Mouse (Mus musculus) ovary, adult 18-20 months (tissue): ENCODE data around the gene Paqr5.

Source experiments
- DNase-seq: peaks from one replicate; pipeline ENCODE4 v3.0.0; 2022; ENCODE audit warnings: low spot score, mixed read lengths

Gene Paqr5

DNA sequence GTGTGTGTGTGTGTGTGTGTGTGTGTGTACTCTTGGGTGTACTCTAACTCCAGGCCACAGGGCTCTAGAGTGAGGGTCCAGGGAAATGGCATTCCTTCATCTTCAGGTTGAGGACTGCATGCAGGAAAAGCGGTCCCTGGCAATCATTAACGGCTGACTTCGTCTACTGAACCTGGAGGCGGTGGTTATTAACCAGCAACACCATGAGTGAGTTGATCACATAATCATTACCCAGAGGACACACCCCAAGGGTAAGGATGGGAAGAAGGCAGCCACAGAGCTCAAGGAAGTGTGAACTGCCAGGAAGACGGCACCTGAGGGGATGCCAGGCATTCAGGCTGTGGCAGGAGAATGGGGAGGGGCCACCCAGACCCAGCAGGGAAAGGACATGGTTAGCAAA is 18.3 kb downstream of the Paqr5 start:
- no peak for DNase-seq

DNA sequence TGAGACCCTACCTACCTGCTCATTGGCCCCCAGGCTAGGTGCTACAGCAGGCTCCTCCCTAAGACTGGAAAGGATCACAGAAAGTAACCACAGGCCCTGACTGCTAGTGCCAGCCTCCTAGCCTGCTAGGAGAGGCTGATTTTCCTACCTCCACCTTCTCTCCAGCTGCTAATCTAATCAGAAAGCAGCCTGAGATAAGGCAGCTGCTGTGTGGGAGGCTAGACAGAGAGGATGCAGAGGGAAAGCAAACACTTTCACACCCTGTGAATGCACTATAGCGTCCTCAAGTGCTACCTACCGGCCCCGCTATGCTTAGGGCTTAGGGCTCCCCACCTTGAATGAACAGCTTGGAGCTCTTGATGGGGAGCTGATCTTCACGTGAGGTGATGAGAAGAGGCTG is 19.6 kb downstream of the Paqr5 start:
- DNase-seq: no peak

DNA sequence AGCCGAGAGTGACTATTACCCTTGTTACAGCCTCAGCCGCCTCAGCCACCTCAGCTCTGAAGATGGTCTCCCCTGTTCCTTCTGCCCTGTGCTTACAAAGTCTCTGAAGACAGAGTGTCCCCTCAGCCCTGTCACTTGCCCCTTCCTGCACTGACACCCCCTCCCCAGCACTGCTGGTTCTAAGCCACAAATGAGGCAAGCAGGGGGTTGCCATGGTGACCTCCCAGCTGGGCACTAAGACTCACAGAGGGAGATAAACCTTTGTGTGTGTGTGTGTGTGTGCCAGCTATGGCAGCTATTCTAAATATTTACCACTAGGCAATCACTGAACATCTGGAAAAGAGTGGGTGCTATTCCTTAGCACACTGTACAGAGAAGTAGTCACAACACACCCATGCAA is 23.0 kb downstream of the Paqr5 start:
- no peak for DNase-seq

- DNase-seq: peak; percentile 10
Observed at GRCm38 (mm10) chr9:61999653-62000420, 26.8 kb downstream of the Paqr5 start.

DNA sequence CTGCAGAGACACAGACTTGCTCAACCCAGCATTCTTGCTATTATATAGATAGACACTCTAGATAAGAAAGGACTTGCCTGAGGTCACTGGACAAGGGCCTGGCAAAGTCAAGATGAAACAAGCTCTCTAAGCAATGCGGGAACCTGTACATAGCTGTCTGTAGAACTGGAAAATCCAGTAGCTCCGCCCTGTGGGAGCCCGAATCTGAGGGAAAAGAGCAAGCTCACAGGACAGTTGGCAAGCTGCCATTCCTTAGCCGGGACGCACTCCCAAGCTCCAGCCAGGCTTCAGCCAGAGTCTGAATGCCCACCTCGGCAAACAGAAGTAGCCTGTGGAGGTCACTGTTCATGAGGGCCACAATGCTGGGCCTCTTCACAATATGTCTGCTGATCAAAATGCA is 28.8 kb downstream of the Paqr5 start:
- peak; percentile 21 for DNase-seq

GRCm38 (mm10) chr9:61991158-61991557 is 35.5 kb downstream of the Paqr5 start:
- DNase-seq: no peak

- no peak for DNase-seq
Observed at GRCm38 (mm10) chr9:61990738-61991137, 35.9 kb downstream of the Paqr5 start.

DNA sequence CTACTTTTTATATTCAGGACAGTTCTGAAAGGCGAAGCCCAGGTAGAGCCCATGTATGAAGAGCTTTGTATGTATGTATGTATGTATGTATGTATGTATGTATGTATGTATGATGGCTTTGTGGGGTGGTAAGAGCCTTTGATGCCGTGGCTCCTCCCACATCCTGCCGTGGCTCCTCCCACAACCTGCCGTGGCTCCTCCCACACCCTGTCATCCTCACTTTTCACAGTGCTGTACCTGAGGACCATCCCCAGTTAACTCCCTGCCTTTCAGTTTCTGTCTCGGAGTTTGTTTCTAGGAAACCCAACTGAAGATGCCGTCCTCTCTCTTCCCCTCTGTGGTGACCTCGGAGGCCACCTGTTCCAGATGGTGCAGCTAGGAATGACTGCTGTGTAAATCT is 40.6 kb downstream of the Paqr5 start:
- no peak for DNase-seq

DNA sequence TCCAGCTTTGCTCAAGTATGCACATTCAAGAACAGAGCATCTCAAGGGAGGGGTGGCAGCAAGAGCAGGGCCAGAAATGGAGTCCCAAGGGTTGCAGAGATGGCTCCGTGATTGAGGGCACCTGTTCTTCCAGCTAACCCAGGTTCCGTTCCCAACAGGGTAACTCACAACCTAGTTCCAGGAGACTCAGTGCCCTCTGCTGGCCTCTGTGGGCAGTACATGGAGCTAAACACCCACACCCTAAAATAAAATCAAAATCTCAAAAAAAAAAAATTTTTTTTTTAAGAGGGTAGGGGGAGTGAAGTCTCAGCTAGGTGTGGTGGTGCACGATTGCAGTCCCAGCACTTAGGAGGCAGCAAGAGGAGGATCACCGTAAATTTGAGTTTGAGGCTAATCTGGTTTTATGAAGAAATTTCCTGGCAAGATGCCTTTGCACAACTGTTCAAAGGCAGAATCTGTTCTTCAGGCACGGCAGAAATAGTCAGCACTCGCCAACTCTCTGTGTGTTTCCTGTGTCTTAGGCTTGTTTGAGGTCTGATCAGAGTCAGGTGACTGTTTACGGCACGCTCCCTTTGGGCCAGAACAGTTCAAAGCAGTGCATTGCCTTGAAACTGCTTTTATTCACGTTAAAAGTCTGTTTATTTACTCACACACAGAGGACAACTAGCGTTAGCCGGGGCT is 41.3 kb downstream of the Paqr5 start:
- no peak for DNase-seq

DNA sequence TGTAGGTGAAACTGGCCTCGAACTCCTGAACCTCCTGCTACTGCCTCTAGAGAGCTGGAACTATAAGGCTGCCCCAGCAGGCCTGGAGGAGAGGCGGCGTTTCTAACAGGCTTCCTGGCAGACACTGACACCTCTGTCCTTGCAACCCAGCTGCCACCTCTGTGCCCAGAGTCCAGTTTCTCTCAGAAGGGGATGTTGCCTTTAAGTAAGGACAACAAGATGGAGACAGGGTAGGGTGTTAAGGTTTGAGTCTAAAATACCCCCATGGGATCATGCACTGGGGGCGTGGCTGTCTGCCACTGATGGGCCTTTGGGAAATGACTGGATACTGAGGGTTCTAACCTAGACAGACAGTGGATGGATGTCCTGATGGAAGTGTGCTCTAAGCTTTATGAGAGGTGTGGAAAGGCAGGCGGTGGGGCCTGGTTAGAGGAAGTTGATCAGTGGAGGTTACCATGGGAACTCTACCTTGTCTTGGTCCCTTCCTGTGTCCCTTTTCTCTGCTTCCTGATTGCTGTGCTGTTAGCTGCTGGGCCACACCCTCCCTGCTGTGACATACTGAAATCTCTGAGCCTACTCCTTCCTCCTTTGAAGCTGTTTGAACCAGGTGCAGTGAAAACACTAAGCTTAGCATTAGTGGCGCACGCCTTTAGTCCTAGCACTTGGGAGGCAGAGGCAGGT is 43.6 kb downstream of the Paqr5 start:
- DNase-seq: no peak

GRCm38 (mm10) chr9:61981876-61982275 is 44.8 kb downstream of the Paqr5 start:
- DNase-seq: no peak

- no peak for DNase-seq
Observed at GRCm38 (mm10) chr9:61979983-61980382, 46.7 kb downstream of the Paqr5 start.

DNA sequence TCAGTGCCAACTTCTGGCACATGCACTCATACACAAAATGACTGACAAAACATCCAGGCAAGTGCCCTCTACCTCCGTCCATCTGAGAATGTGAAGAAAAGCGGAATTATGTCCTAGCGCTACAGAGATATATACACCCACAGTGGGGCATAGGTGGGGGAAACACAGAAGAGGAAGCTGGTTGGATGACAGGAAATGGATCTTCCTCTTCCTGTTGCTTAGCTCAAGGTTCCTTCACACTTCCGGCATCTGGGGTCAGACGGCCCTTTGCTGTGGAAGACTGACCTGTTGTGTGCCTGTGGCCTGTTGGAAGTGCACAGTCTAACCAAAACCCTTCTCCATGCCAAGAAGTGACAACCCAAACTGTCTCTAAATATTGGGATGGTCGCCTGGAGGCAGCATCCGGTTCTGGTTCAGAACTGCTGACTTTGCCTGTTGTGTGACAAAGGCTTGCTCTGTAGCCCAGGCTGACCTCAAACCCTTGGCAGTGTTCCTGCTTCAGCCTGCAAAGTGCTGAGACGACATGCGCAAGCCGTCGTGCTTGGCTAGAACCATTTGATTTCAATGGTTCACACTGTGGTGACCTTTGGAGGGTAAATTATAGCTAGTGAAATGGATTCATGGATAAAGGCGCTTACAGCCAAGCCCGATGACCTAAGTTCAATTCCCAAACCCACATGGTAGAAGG is 49.3 kb downstream of the Paqr5 start:
- no peak for DNase-seq

DNA sequence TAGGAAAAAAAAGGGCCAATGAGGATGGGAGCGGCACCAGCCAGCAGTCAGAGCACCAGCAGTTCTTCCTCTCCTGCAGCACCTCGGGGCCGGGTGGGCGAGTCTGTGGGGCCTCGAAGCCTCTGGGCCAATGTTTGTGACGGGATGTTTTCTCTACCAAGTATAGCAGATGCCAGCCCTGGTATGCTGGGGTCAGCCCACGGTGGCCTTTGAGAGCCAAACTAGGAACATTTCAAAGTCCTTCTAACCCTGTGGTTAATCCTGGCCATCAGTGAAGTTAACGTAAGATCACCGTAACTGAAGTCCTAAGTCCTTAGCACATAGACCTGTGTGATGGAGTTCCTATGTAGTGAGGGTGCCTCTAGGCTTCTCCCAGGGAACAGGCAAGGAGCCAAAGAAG is 54.6 kb downstream of the Paqr5 start:
- no peak for DNase-seq

DNA sequence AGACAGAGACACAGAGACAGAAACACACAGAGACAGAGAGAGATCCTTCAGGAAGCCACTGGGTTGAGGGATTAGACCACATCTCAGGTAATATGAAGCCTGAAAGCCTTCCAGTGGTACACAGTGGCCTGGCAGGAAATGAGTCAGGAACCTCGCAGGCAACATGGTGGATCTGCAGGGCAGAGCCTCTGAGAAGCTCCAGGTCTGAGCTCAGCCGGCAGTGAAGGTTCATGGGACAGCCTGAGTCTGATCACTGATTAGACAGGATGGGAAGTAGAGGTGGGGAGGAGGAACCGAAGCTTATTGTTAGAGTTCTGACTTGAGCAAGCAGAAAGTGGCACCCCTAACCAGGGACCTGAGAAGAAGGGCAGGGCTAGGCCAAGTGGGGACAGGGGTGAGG is 55.6 kb downstream of the Paqr5 start:
- no peak for DNase-seq

GRCm38 (mm10) chr9:61967357-61967756 is 59.3 kb downstream of the Paqr5 start:
- DNase-seq: no peak

GRCm38 (mm10) chr9:61965987-61966386 is 60.7 kb downstream of the Paqr5 start:
- DNase-seq: no peak

DNA sequence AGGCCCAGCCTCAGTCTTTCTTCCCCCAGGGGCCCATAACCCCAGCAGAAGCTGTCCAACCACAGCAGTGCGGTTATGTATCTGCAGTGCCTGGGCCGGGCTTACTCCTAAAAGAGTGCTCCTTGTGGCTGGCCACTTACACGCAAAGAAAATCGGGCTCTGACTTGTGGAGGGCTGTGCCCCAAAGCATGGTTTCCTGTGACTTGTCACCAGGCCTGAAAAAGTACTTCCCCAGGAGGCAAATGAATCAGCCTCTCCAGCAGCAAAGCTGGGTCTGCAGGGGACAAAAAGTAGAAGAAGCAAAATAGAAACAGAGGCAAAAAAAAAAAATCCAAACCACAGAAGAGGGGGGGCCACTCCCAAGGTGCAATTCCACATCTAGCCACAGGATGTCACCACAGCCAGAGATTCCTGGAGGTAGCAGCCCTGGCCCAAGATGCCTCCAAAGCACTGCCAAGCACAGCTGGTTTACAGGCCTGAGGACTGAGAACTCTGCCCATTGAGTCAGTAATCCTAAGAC is 61.2 kb downstream of the Paqr5 start:
- DNase-seq: peak; percentile 33

- DNase-seq: no peak
Observed at GRCm38 (mm10) chr9:61963356-61963755, 63.3 kb downstream of the Paqr5 start.

- no peak for DNase-seq
Observed at GRCm38 (mm10) chr9:61961181-61961580, 65.5 kb downstream of the Paqr5 start.

DNA sequence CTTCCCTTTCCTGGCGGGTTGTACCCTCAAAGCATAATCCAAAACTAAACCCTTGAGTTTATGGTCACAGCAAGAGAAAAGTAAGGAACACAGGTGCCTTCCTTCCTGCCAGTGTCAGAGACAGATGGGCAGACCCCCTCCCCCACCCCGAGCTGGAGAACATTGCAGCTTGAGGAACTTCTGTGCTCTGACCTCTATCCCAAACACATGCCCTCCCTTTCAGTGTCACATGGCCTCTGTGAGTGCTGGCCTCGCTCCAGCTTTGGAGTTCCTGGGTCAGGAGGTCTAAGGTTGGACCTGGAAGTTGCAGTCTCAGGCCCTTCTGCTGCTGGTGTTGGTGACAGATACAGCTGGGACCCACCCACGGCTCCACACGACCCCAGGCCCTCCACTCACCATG is 65.9 kb downstream of the Paqr5 start:
- DNase-seq: no peak

DNA sequence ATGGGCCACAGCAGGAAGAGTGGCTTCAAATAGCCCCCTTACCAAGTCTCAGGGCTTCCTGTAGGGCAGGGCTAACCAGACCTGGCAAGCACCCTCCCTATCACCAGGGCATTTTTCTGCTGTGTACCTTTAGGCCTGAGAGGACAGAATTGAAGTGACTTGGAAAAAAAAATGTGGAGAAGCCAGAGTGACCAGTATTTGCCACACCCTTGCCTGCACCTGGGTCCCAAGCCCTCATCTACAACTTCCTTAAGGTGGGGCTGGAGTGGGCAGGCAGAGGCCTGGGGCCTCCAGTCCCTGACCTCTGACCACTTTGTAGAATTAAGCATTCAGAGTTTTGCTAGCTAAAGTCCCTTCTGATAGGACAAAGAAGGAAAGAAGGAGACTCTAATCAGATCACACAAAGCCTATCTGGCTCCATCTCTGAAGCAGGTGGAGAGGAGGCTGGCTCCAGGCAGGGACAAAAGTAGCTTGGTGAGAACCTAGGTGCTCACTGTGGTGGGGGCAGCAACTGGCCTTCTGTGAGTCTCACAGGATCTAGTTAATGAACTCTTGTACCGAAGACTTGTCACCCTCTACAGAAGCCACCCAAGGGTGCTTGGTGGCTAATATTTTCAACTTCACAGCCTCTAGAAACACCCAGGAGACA is 66.6 kb downstream of the Paqr5 start:
- DNase-seq: no peak
